Mouse (Mus musculus) myocyte (in vitro differentiated cells): ENCODE measurements at regions not wholly inside any gene's neighbourhood (a gene's known extent, or its start where the extent isn't known, plus 50 kb on each side); places are given as distances from the start of the nearest gene placed in this dataset.

ENCODE experiments used
- H3K27me3 ChIP-seq: one replicate; pipeline ENCODE4 v1.6.1; 2011; ENCODE audit not compliant: control insufficient read depth, insufficient read depth, insufficient read length
- H3K36me3 ChIP-seq: one replicate; pipeline ENCODE4 v1.6.1; 2011; ENCODE audit not compliant: control insufficient read depth, insufficient read depth
- H3K4me2 ChIP-seq: one replicate; pipeline ENCODE4 v1.6.1; 2011; ENCODE audit warnings: low read depth, control low read depth
- H3K4me3 ChIP-seq: one replicate; pipeline ENCODE4 v1.5.1; 2011; ENCODE audit warnings: mild to moderate bottlenecking, control low read depth, moderate library complexity
- H3K79me2 ChIP-seq: one replicate; pipeline ENCODE4 v1.6.1; 2011; ENCODE audit not compliant: control insufficient read depth, insufficient read depth
- H3ac ChIP-seq: one replicate; pipeline ENCODE4 v1.6.1; 2011; ENCODE audit not compliant: control insufficient read depth, insufficient read length
- CEBPB ChIP-seq: IDR thresholded peaks from 2 replicates; pipeline ENCODE4 v1.6.1; 2011; ENCODE audit warnings: mild to moderate bottlenecking, moderate library complexity; ENCODE audit not compliant: poor library complexity, insufficient read depth, severe bottlenecking
- E2F4 ChIP-seq: IDR thresholded peaks from one replicate; pipeline ENCODE4 v1.6.1; 2011; ENCODE audit warnings: mild to moderate bottlenecking, control low read depth, moderate library complexity; ENCODE audit not compliant: insufficient read depth
- MAX ChIP-seq: IDR thresholded peaks from one replicate; pipeline ENCODE4 v1.6.1; 2011; ENCODE audit warnings: low read depth, mild to moderate bottlenecking, control low read depth
- MYOD1 ChIP-seq, 3 experiments: IDR thresholded peaks; one replicate each; pipeline ENCODE4 v1.6.1; 2011; ENCODE audit warnings: control low read depth in 2 of 3, low read depth in 2 of 3, mild to moderate bottlenecking in 2 of 3, moderate library complexity in 1 of 3; ENCODE audit not compliant: insufficient read length in 2 of 3, control insufficient read depth in 1 of 3
- MYOG ChIP-seq, 3 experiments: IDR thresholded peaks; one replicate each; pipeline ENCODE4 v1.6.1; 2011; ENCODE audit warnings: control low read depth in 2 of 3, low read depth in 2 of 3, mild to moderate bottlenecking in 2 of 3; ENCODE audit not compliant: insufficient read length in 2 of 3, control insufficient read depth in 1 of 3, insufficient read depth in 1 of 3
- POLR2A ChIP-seq: IDR thresholded peaks from one replicate; pipeline ENCODE4 v1.6.1; 2011; ENCODE audit warnings: low read depth, mild to moderate bottlenecking, control low read depth, moderate library complexity; ENCODE audit not compliant: insufficient read length
- POLR2AphosphoS2 ChIP-seq: IDR thresholded peaks from one replicate; pipeline ENCODE4 v1.6.1; 2011; ENCODE audit warnings: low read depth, control low read depth; ENCODE audit not compliant: insufficient read length
- REST ChIP-seq: IDR thresholded peaks from one replicate; pipeline ENCODE4 v1.6.1; 2011; ENCODE audit warnings: mild to moderate bottlenecking, control low read depth, moderate library complexity; ENCODE audit not compliant: insufficient read depth, insufficient read length
- SRF ChIP-seq: IDR thresholded peaks from one replicate; pipeline ENCODE4 v1.6.1; 2011; ENCODE audit warnings: low read depth; ENCODE audit not compliant: control insufficient read depth, insufficient read length
- TCF12 ChIP-seq: IDR thresholded peaks from one replicate; pipeline ENCODE4 v1.6.1; 2011; ENCODE audit warnings: mild to moderate bottlenecking, control low read depth; ENCODE audit not compliant: poor library complexity, insufficient read depth, severe bottlenecking
- TCF3 ChIP-seq: IDR thresholded peaks from one replicate; pipeline ENCODE4 v1.6.1; 2011; ENCODE audit warnings: low read depth, control low read depth; ENCODE audit not compliant: insufficient read length
- USF1 ChIP-seq: IDR thresholded peaks from one replicate; pipeline ENCODE4 v1.6.1; 2011; ENCODE audit warnings: low read depth, mild to moderate bottlenecking, control low read depth, moderate library complexity

GRCm38 (mm10) chr10:126770446-126771020 is 130.6 kb downstream of the Atp23 start:
- Histone ChIP-seq H3K27me3 (no peaks in the 10 kb centered on the region), H3K36me3 (no peaks in the 10 kb centered on the region), H3ac (no peak overlapping the region), H3K4me2 (no peak overlapping the region), H3K79me2 (no peaks in the 10 kb centered on the region), H3K4me3 (no peak overlapping the region)
- TF ChIP-seq REST, result no peak
- TF ChIP-seq POLR2A, result no peak
- TF ChIP-seq MYOG (IDR thresholded peaks at IDR 0.05; ENCODE audit: control insufficient read depth in 1 of 3, insufficient read depth in 1 of 3, insufficient read length in 2 of 3, low read depth in 2 of 3), result no peak
- TF ChIP-seq TCF12, result no peak
- TF ChIP-seq MYOD1 (IDR thresholded peaks at IDR 0.05; ENCODE audit: control insufficient read depth in 1 of 3, insufficient read length in 2 of 3, low read depth in 2 of 3), result no peak
- no peak for TF ChIP-seq CEBPB
- no peak for TF ChIP-seq USF1
- no peak for TF ChIP-seq MAX
- no peak for TF ChIP-seq SRF
- TF ChIP-seq TCF3, result no peak
- TF ChIP-seq E2F4, result no peak
- no peak for TF ChIP-seq POLR2AphosphoS2

- H3K4me2 ChIP-seq, result no peak overlapping the region
- H3ac ChIP-seq, result no peak overlapping the region
- H3K36me3 ChIP-seq, result no peaks in the 10 kb centered on the region
- H3K27me3 ChIP-seq, result no peaks in the 10 kb centered on the region
- TF ChIP-seq POLR2A, result no peak
- TF ChIP-seq REST, result no peak
- no peak for TF ChIP-seq TCF3
- no peak for TF ChIP-seq POLR2AphosphoS2
- no peak for TF ChIP-seq USF1
- TF ChIP-seq CEBPB, result no peak
- no peaks in the 10 kb centered on the region for H3K79me2 ChIP-seq
- no peak overlapping the region for H3K4me3 ChIP-seq
These were observed 135.5 kb downstream of the Atp23 start for GRCm38 (mm10) chr10:126765648-126766047.

GRCm38 (mm10) chr10:126764740-126765139 is 136.4 kb downstream of the Atp23 start:
- no peaks in the 10 kb centered on the region for H3K27me3 ChIP-seq
- H3K4me3 ChIP-seq, result no peak overlapping the region
- H3K4me2 ChIP-seq, result no peak overlapping the region
- H3K79me2 ChIP-seq, result no peaks in the 10 kb centered on the region
- no peak for TF ChIP-seq MYOD1 (IDR thresholded peaks at IDR 0.05; ENCODE audit: control insufficient read depth in 1 of 3, insufficient read length in 2 of 3, low read depth in 2 of 3)
- TF ChIP-seq POLR2A, result no peak
- no peak for TF ChIP-seq MAX
- no peak overlapping the region for H3ac ChIP-seq
- H3K36me3 ChIP-seq, result no peaks in the 10 kb centered on the region

GRCm38 (mm10) chr10:126763976-126764375 is 137.2 kb downstream of the Atp23 start:
- TF ChIP-seq MYOG (IDR thresholded peaks at IDR 0.05; ENCODE audit: control insufficient read depth in 1 of 3, insufficient read depth in 1 of 3, insufficient read length in 2 of 3, low read depth in 2 of 3) (no peak), SRF (no peak), CEBPB (no peak)

GRCm38 (mm10) chr10:126758682-126759081 is 142.5 kb downstream of the Atp23 start:
- Histone ChIP-seq H3K36me3 (no peaks in the 10 kb centered on the region), H3K27me3 (no peaks in the 10 kb centered on the region), H3K79me2 (no peaks in the 10 kb centered on the region), H3K4me2 (no peak overlapping the region), H3ac (no peak overlapping the region), H3K4me3 (no peak overlapping the region)
- TF ChIP-seq MAX, result no peak
- no peak for TF ChIP-seq MYOD1 (IDR thresholded peaks at IDR 0.05; ENCODE audit: control insufficient read depth in 1 of 3, insufficient read length in 2 of 3, low read depth in 2 of 3)
- TF ChIP-seq SRF, result no peak
- no peak for TF ChIP-seq CEBPB
- no peak for TF ChIP-seq E2F4
- no peak for TF ChIP-seq POLR2A
- no peak for TF ChIP-seq REST

More at GRCm38 (mm10) chr10:126763976-126764375, 137.2 kb downstream of the Atp23 start:
- no peaks in the 10 kb centered on the region for H3K27me3 ChIP-seq
- no peak overlapping the region for H3ac ChIP-seq
- no peak overlapping the region for H3K4me3 ChIP-seq
- H3K79me2 ChIP-seq, result no peaks in the 10 kb centered on the region
- H3K36me3 ChIP-seq, result no peaks in the 10 kb centered on the region
- H3K4me2 ChIP-seq, result no peak overlapping the region

GRCm38 (mm10) chr10:126753201-126753600 is 148.0 kb downstream of the Atp23 start:
- H3K4me2 ChIP-seq, result no peak overlapping the region
- H3K4me3 ChIP-seq, result no peak overlapping the region
- TF ChIP-seq USF1, result no peak
- no peak for TF ChIP-seq REST
- TF ChIP-seq TCF12, result no peak
- TF ChIP-seq SRF, result no peak
- no peak for TF ChIP-seq POLR2A
- TF ChIP-seq TCF3, result no peak
- no peak for TF ChIP-seq MYOG (IDR thresholded peaks at IDR 0.05; ENCODE audit: control insufficient read depth in 1 of 3, insufficient read depth in 1 of 3, insufficient read length in 2 of 3, low read depth in 2 of 3)
- TF ChIP-seq POLR2AphosphoS2, result no peak
- TF ChIP-seq E2F4, result no peak
- no peak for TF ChIP-seq MAX
- TF ChIP-seq CEBPB, result no peak
- no peak for TF ChIP-seq MYOD1 (IDR thresholded peaks at IDR 0.05; ENCODE audit: control insufficient read depth in 1 of 3, insufficient read length in 2 of 3, low read depth in 2 of 3)
- no peaks in the 10 kb centered on the region for H3K79me2 ChIP-seq
- no peak overlapping the region for H3ac ChIP-seq
- H3K27me3 ChIP-seq, result no peaks in the 10 kb centered on the region
- H3K36me3 ChIP-seq, result no peaks in the 10 kb centered on the region
